Mouse (Mus musculus): ENCODE measurements around the gene Atp23. TPM values are rescaled to one million over a fixed set of nuclear protein-coding genes. Genes with fewer than 3 reads are reported as not detected.
A peak's percentile ranks its signal among the peaks of the same experiment; 100 is the strongest.

The Atp23 gene
- polyA plus RNA-seq, 1 experiment = 6.6 TPM

DNA sequence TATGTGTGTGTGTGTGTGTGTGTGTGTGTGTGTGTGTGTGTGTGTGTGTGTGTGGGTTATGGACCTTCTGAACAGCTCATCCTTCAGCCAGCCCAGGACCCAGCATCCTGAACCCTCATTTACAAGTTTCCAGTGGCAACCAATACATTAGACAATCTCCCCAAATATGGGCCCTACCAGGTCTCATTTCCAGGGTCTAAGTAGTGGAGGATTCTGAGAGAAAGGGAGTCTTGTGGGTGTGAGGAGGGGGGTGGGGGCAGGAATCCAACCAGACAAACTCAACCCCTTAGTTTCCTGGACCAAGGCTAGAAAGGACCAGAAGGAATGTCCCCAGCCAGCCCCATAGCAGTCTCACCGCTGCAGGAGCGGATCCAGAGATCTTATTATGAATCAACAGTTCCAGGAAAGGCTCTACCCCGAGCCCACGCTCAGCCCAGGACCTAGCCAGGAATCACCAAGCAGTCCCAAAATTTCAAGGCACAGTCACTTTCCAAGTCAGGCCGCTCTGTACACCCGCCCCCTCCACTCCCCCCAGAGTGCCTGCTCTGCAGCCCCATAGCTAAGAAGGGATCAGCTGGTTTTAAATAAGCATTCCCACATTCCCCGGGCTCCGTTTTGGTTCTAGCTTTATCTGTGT, 30.1 kb upstream of the Atp23 start:
- DNase-seq = no peak
- H3K4me3 ChIP-seq (replicated peaks; ENCODE audit: extremely low read depth, low read depth, low read length) = no peak overlapping the region
- TF ChIP-seq CTCF (IDR thresholded peaks at IDR 0.05; ENCODE audit: insufficient read depth, low read length) (no peak), POLR2A (IDR thresholded peaks at IDR 0.05; ENCODE audit: borderline replicate concordance, extremely low read depth, low read depth, low read length) (no peak)
- peaks cover 20% of the 10 kb centered on the region for H3K4me1 ChIP-seq (ENCODE audit: control insufficient read depth, insufficient read depth, low read length)
- 74% methylated on average over 8 of the region's 8 CpGs for WGBS

DNA sequence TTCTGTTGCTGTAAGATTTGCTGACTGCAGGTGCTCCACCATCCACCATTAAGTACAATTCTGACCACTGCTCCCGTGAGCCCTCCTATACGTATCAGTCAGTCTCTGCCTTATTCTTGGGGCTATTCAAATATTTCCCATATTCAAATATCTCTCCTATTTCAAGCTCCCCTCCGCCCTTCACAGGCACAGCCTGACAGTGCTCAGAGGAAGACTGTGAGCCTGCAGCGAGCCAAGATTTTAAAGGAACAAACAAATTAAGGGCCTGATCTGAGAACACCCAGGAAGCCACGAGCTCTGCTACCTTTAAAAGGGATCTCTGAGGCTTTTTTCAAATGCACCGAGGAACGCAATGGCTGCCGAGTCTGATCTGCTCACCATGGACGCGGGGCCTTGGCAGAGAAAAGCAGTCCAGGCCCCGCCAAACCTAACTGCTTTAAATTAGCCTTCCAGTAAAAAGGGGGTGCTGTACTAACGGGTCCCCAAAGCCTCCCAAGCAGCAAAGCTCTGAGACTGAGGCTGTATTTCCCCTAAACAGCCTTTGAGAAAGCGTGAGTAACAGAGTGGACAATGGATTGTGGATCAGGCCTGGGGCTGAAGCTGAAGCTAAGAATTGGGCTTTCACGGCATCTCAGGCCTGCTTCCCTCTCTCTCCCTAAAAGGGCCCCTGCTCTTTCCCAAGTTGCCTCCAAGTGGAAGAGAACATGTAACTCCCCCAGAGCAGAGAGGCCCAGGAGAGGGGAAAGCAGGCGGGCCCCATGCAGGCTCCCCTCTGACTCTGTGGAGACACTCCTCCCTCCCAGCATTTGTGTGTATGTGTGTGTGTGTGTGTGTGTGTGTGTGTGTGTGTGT, 29.3 kb upstream of the Atp23 start:
- Histone ChIP-seq H3K4me1 (ENCODE audit: control insufficient read depth, insufficient read depth, low read length) (peaks cover 19% of the 10 kb centered on the region), H3K4me3 (replicated peaks; ENCODE audit: extremely low read depth, low read depth, low read length) (no peak overlapping the region)
- WGBS = 57% methylated on average over 15 of the region's 15 CpGs
- TF ChIP-seq CTCF (IDR thresholded peaks at IDR 0.05; ENCODE audit: insufficient read depth, low read length) (no peak), POLR2A (IDR thresholded peaks at IDR 0.05; ENCODE audit: borderline replicate concordance, extremely low read depth, low read depth, low read length) (no peak)
- no peak for DNase-seq

GRCm38 (mm10) chr10:126929543-126929942, 28.4 kb upstream of the Atp23 start:
- H3K4me3 ChIP-seq (replicated peaks; ENCODE audit: extremely low read depth, low read depth, low read length) = no peak overlapping the region
- DNase-seq = no peak
- no peak for TF ChIP-seq POLR2A (IDR thresholded peaks at IDR 0.05; ENCODE audit: borderline replicate concordance, extremely low read depth, low read depth, low read length)
- TF ChIP-seq CTCF (IDR thresholded peaks at IDR 0.05; ENCODE audit: insufficient read depth, low read length) = no peak
- H3K4me1 ChIP-seq (ENCODE audit: control insufficient read depth, insufficient read depth, low read length) = peaks cover 19% of the 10 kb centered on the region
- WGBS = 63% methylated on average over 3 of the region's 3 CpGs

DNA sequence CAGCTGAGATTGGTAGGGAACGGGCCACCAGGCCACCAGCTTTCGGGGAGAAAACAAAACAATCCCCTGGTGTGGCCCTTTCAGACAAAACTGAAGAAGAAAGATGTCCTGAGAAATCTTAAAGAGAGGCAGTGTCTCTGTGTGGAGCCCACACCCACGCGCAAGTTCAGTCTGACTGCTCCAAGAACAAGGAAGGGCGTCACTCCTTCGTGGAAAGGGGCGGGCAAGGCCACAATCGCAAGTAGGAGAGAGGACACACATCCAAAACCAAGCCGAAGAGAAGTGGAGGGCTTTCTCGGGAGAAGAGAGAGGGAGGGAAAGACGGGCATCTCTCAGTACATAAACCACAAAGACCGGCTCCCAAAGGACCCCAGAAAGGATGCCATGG, 27.7 kb upstream of the Atp23 start:
- no peak for DNase-seq
- 14% methylated on average over 12 of the region's 12 CpGs for WGBS
- TF ChIP-seq POLR2A (IDR thresholded peaks at IDR 0.05; ENCODE audit: borderline replicate concordance, extremely low read depth, low read depth, low read length) (peak; percentile 85; the same call in 1 of the 2 replicates), CTCF (IDR thresholded peaks at IDR 0.05; ENCODE audit: insufficient read depth, low read length) (no peak)
- Histone ChIP-seq H3K4me1 (ENCODE audit: control insufficient read depth, insufficient read depth, low read length) (peaks cover 22% of the 10 kb centered on the region), H3K4me3 (replicated peaks; ENCODE audit: extremely low read depth, low read depth, low read length) (peak overlapping the region; percentile 85)

- 1% methylated on average over 38 of the region's 39 CpGs for WGBS
- H3K4me1 ChIP-seq (ENCODE audit: control insufficient read depth, insufficient read depth, low read length) = peaks cover 22% of the 10 kb centered on the region
Observed at GRCm38 (mm10) chr10:126928011-126928818, 27.1 kb upstream of the Atp23 start.

GRCm38 (mm10) chr10:126927101-126927961, 26.2 kb upstream of the Atp23 start:
- TF ChIP-seq CTCF (IDR thresholded peaks at IDR 0.05; ENCODE audit: insufficient read depth, low read length) (no peak), POLR2A (IDR thresholded peaks at IDR 0.05; ENCODE audit: borderline replicate concordance, extremely low read depth, low read depth, low read length) (0 out of 2 replicates have a peak, but pooled peaks have one; percentile 9)
- peaks cover 22% of the 10 kb centered on the region for H3K4me1 ChIP-seq (ENCODE audit: control insufficient read depth, insufficient read depth, low read length)
- peak overlapping the region; percentile 78 for H3K4me3 ChIP-seq (replicated peaks; ENCODE audit: extremely low read depth, low read depth, low read length)
- 38% methylated on average over 11 of the region's 11 CpGs for WGBS
- DNase-seq = peak; percentile 40

More at GRCm38 (mm10) chr10:126928011-126928818, 27.1 kb upstream of the Atp23 start:
- peak overlapping the region; percentile 85 for H3K4me3 ChIP-seq (replicated peaks; ENCODE audit: extremely low read depth, low read depth, low read length)
- TF ChIP-seq CTCF (IDR thresholded peaks at IDR 0.05; ENCODE audit: insufficient read depth, low read length) = no peak
- TF ChIP-seq POLR2A (IDR thresholded peaks at IDR 0.05; ENCODE audit: borderline replicate concordance, extremely low read depth, low read depth, low read length) = peak; percentile 83
- peak; percentile 83 for DNase-seq

DNA sequence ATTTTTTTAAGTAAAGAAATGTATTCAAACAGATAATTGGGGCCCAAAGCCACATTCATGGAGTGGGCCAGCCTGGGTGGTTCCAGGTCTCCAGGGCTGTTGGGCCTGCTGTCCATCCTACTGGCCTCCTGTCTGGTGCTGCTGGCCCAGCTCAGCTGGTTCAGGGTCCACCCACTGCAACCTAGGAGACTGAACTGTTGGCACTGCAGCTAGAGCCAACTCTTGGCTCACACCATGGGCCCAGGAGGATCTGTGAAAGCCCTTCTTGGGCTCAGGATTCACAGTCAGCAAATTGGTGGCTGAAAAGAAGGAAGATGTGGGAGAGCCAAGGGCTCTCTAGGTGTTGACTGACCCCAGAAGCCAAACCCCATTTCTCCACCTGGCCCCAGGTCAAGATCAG, 24.2 kb upstream of the Atp23 start:
- H3K4me3 ChIP-seq (replicated peaks; ENCODE audit: extremely low read depth, low read depth, low read length) = no peak overlapping the region
- H3K4me1 ChIP-seq (ENCODE audit: control insufficient read depth, insufficient read depth, low read length) = peaks cover 19% of the 10 kb centered on the region
- TF ChIP-seq POLR2A (IDR thresholded peaks at IDR 0.05; ENCODE audit: borderline replicate concordance, extremely low read depth, low read depth, low read length) (no peak), CTCF (IDR thresholded peaks at IDR 0.05; ENCODE audit: insufficient read depth, low read length) (no peak)
- no peak for DNase-seq

- peaks cover 14% of the 10 kb centered on the region for H3K4me1 ChIP-seq (ENCODE audit: control insufficient read depth, insufficient read depth, low read length)
Observed at GRCm38 (mm10) chr10:126924087-126924486, 22.9 kb upstream of the Atp23 start.

More at GRCm38 (mm10) chr10:126924087-126924486, 22.9 kb upstream of the Atp23 start:
- 47% methylated on average over 3 of the region's 3 CpGs for WGBS
- no peak for TF ChIP-seq CTCF (IDR thresholded peaks at IDR 0.05; ENCODE audit: insufficient read depth, low read length)
- no peak for TF ChIP-seq POLR2A (IDR thresholded peaks at IDR 0.05; ENCODE audit: borderline replicate concordance, extremely low read depth, low read depth, low read length)
- no peak for DNase-seq
- no peak overlapping the region for H3K4me3 ChIP-seq (replicated peaks; ENCODE audit: extremely low read depth, low read depth, low read length)
